Mouse (Mus musculus) lung, postnatal 0 days (tissue): ENCODE measurements around the gene Mlph.

ENCODE experiments used
- CTCF ChIP-seq: IDR thresholded peaks from 2 replicates; pipeline ENCODE4 v1.5.1; 2016; ENCODE audit warnings: antibody characterized with exemption, mild to moderate bottlenecking
- EP300 ChIP-seq: IDR thresholded peaks from 2 replicates; pipeline ENCODE4 v1.6.1; 2016; ENCODE audit warnings: antibody characterized with exemption, mild to moderate bottlenecking, control low read depth

GRCm38 (mm10) chr1:90894521-90894920 is 20.4 kb upstream of the Mlph start:
- no peak for TF ChIP-seq CTCF
- no peak for TF ChIP-seq EP300
